Mouse (Mus musculus) heart, adult 11 months (tissue): Measurements from ENCODE around the gene Kcnf1.

Experiments used
- DNase-seq: peaks from one replicate; pipeline ENCODE4 v3.0.0; 2022

The Kcnf1 gene

DNA sequence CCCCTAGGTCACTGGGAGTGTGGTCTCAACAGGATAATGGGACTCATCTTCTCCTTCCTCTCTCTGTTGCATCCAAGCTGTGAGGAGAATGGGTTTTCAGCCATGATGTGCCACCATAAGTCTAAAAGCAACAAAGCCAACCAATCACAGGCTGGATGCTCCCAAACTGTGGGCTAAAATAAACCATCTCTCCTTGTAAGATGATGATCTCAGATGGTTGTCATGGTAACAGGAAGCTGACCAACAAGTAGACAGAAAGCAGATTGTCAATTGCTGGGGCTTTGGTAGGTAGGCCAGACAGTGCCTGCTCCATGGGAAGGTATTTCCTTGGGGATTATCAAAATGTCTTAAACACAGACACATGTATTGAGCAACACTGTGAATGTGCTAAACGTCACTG is 20.9 kb downstream of the Kcnf1 start:
- DNase-seq: no peak

DNA sequence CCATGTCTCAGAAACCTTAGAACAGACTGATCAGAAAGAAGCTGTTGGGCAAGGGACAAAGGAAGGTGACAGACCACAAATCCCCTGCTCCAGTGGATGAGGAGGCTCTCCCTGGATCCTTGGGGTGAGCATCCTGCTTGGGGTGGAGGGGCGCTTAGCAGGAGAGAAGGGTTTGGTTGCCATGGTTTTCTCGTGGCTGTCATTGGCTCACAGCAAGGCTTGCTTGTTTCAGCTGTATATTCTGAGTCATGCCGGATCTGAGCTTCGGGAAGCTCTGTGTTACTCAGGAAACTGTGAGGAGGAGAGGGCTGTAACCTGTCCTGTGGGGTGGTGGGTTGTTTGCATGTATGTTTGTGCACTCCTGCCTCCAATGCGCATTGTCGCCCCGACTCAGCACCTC is 23.8 kb downstream of the Kcnf1 start:
- no peak for DNase-seq

DNA sequence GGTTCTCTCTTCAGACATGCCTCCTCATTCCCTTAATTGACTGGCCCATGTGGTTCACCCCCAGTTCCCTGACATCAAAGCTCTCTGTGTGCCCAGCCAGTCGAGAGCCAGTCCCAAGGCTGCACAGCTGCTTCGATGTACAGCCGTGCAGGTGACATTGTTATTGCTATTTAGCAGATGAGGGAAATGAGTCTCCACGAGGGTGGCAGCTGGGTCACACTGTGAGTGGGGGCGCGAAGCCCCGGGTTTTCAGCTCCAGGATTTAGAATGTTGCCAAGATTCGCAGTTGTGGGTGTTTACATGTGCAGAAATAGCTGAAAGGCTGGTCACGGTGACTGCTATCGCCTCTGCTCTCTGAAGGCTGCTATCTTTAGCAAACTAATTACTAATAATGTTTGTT is 27.8 kb downstream of the Kcnf1 start:
- no peak for DNase-seq

GRCm38 (mm10) chr12:17141791-17142190 is 34.9 kb downstream of the Kcnf1 start:
- no peak for DNase-seq

DNA sequence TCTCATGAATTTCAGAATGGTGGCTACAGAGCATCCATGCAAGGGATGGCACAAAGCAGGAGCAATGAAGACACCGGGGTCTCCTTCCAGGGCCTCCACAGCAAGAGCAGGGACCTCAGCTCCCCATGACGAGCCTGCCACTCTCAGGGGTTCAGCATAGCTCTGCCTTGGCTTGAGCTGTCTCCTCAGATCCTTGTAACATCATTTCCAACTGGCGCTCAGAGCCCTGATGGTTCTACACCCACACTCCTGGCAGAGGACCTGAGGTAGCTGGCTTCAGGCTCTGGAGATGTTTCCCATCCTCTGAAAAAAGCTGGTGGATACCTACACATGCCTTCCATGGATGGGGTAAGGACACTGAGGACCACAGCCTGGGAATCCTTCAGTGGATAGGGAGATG is 36.3 kb downstream of the Kcnf1 start:
- DNase-seq: peak; percentile 61

GRCm38 (mm10) chr12:17134546-17135096 is 42.1 kb downstream of the Kcnf1 start:
- DNase-seq: no peak

- DNase-seq: no peak
Measured at GRCm38 (mm10) chr12:17132243-17132642, 44.4 kb downstream of the Kcnf1 start.

- DNase-seq: no peak
Measured at GRCm38 (mm10) chr12:17131563-17131962, 45.1 kb downstream of the Kcnf1 start.

DNA sequence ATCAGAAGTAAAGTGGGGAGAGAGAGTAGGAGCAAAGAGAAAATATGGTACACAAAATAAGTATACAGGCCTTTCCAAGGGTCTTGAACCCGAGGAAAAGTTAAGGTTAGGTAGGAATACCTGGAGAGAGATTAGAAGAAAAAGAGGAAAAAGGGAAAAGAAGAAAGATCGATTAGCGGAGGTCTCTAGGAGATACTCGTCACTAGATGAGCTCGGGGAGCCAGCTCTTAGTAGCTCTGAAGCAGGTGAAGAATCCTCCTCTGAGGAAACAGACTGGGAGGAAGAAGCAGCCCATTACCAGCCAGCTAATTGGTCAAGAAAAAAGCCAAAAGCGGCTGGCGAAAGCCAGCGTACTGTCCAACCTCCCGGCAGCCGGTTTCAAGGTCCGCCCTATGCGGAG is 53.8 kb downstream of the Kcnf1 start:
- DNase-seq: peak; percentile 95
